Mouse (Mus musculus): ENCODE measurements around the gene Suclg1.
A peak's percentile ranks its signal among the peaks of the same experiment; 100 is the strongest.

The Suclg1 gene

GRCm38 (mm10) chr6:73248237-73249048, at the start of gene Suclg1:
TSS of gene Suclg1 (plus strand) at chr6:73248382.
- peak; percentile 90 to 95 for DNase-seq (ENCODE audit: low spot score in 2 of 2)

GRCm38 (mm10) chr6:73203724-73204123, 44.5 kb upstream of the Suclg1 start:
- no peak for DNase-seq (ENCODE audit: low spot score in 2 of 2)

GRCm38 (mm10) chr6:73204937-73205336, 43.2 kb upstream of the Suclg1 start:
- DNase-seq (ENCODE audit: low spot score in 2 of 2), result no peak

GRCm38 (mm10) chr6:73209598-73209997, 38.6 kb upstream of the Suclg1 start:
- DNase-seq (ENCODE audit: low spot score in 2 of 2), result no peak

GRCm38 (mm10) chr6:73210445-73210972, 37.7 kb upstream of the Suclg1 start:
- DNase-seq (ENCODE audit: low spot score in 2 of 2), result no peak

- DNase-seq (ENCODE audit: low spot score in 2 of 2), result no peak
Observed at GRCm38 (mm10) chr6:73211036-73211435, 37.1 kb upstream of the Suclg1 start.

- no peak for DNase-seq (ENCODE audit: low spot score in 2 of 2)
Observed at GRCm38 (mm10) chr6:73211602-73212001, 36.6 kb upstream of the Suclg1 start.

- DNase-seq (ENCODE audit: low spot score in 2 of 2), result peak; percentile 84 to 93
Observed at GRCm38 (mm10) chr6:73221189-73221957, 26.8 kb upstream of the Suclg1 start, which contains the start of gene Dnah6. TSS of gene Dnah6 (minus strand) at chr6:73221651.

GRCm38 (mm10) chr6:73221958-73222735, 26.0 kb upstream of the Suclg1 start:
- peak in 1 of 2 experiments; percentile 54 for DNase-seq (ENCODE audit: low spot score in 2 of 2)

- peak in 1 of 2 experiments; percentile 58 for DNase-seq (ENCODE audit: low spot score in 2 of 2)
Observed at GRCm38 (mm10) chr6:73222841-73223526, 25.2 kb upstream of the Suclg1 start.

GRCm38 (mm10) chr6:73227376-73228158, 20.6 kb upstream of the Suclg1 start:
- no peak for DNase-seq (ENCODE audit: low spot score in 2 of 2)

- DNase-seq (ENCODE audit: low spot score in 2 of 2), result no peak
Observed at GRCm38 (mm10) chr6:73228408-73228807, 19.8 kb upstream of the Suclg1 start.

GRCm38 (mm10) chr6:73228881-73229280, 19.3 kb upstream of the Suclg1 start:
- DNase-seq (ENCODE audit: low spot score in 2 of 2), result no peak

- no peak for DNase-seq (ENCODE audit: low spot score in 2 of 2)
Observed at GRCm38 (mm10) chr6:73232152-73232584, 16.0 kb upstream of the Suclg1 start.

GRCm38 (mm10) chr6:73233202-73233726, 14.9 kb upstream of the Suclg1 start:
- no peak for DNase-seq (ENCODE audit: low spot score in 2 of 2)

GRCm38 (mm10) chr6:73234302-73234900, 13.8 kb upstream of the Suclg1 start:
- no peak for DNase-seq (ENCODE audit: low spot score in 2 of 2)

GRCm38 (mm10) chr6:73235650-73236049, 12.5 kb upstream of the Suclg1 start:
- DNase-seq (ENCODE audit: low spot score in 2 of 2), result no peak

GRCm38 (mm10) chr6:73246821-73247220, 1.4 kb upstream of the Suclg1 start:
- DNase-seq (ENCODE audit: low spot score in 2 of 2), result no peak

- DNase-seq (ENCODE audit: low spot score in 2 of 2), result no peak
Observed at GRCm38 (mm10) chr6:73247452-73247851, 730 bp upstream of the Suclg1 start.

- DNase-seq (ENCODE audit: low spot score in 2 of 2), result no peak
Observed at GRCm38 (mm10) chr6:73249049-73249422, 854 bp downstream of the Suclg1 start.
